Mouse (Mus musculus): ENCODE data around the gene Cst3.

The Cst3 gene

GRCm38 (mm10) chr2:148875335-148875811, at the start of gene Cst3:
TSS of gene Cst3 (minus strand) at chr2:148875692.
- POLR2A ChIA-PET: interaction anchor here (0.5 to 3.2 kb wide), 64 partner anchors 8 to 1863 kb away, joined by 3 to 37 read pairs (median 6); partner anchors contain the start of genes Gzf1 (in 3 of the 4), Napb (in 3 of the 4), Nxt1 (in 3 of the 4) and 9230104L09Rik (in 1 of the 4)

GRCm38 (mm10) chr2:148902286-148902685, 26.8 kb upstream of the Cst3 start:
- POLR2A ChIA-PET: interaction anchor here in 3 of 4 experiments (0.7 to 4.0 kb wide), 11 partner anchors 27 to 211 kb away, joined by 3 to 35 read pairs (median 4); partner anchors contain the start of gene Cst3 (in 2 of the 3)
- CTCF ChIA-PET: interaction anchor here (0.5 to 4.6 kb wide), 63 partner anchors 9 to 672 kb away, joined by 3 to 136 read pairs (median 4); partner anchors contain the start of genes Cst3 (in 4 of the 4), Cstl1 (in 3 of the 4), 9230104L09Rik (in 1 of the 4) and Cst9 (in 1 of the 4)

More at GRCm38 (mm10) chr2:148875335-148875811, at the start of gene Cst3:
- CTCF ChIA-PET: interaction anchor here (0.5 to 4.3 kb wide), 16 partner anchors 8 to 764 kb away, joined by 3 to 22 read pairs (median 4); no protein-coding TSS in a partner anchor

DNA sequence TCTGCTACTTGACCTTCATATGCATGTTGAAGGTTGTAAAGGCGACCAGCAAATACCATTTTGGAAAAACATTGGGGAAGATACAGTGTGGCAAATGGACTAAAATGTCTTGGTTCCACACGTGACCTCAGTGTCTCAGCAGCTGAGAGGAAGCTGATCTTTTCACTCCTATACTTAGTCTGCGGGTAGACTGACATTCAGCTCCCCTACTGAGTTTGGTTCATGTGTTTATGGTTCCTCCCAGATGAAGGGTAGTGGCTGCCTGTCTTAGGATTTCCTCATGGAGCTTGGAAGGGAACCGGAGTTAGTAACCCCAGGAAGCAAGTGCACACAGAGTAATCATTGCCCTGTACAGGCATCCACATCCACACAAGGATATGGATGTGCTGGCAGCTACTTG, 24.8 kb upstream of the Cst3 start:
- ChIA-PET CTCF (interaction anchor here (0.6 to 4.6 kb wide), 12 partner anchors 10 to 149 kb away, joined by 3 to 136 read pairs (median 8); partner anchors contain the start of genes Cst3 (in 3 of the 4) and Cstl1 (in 1 of the 4)), POLR2A (interaction anchor here in 3 of 4 experiments (1.0 to 4.0 kb wide), 7 partner anchors 21 to 220 kb away, joined by 3 to 35 read pairs (median 5); partner anchors contain the start of genes Cst3 (in 3 of the 3) and Gzf1 (in 1 of the 3))

GRCm38 (mm10) chr2:148896219-148896618, 20.7 kb upstream of the Cst3 start:
- CTCF ChIA-PET: no interaction called here
- POLR2A ChIA-PET: interaction anchor here in 1 of 4 experiments (0.7 kb wide), 1 partner anchor 21 kb away, joined by 5 read pairs; the partner anchor contains the start of gene Cst3

DNA sequence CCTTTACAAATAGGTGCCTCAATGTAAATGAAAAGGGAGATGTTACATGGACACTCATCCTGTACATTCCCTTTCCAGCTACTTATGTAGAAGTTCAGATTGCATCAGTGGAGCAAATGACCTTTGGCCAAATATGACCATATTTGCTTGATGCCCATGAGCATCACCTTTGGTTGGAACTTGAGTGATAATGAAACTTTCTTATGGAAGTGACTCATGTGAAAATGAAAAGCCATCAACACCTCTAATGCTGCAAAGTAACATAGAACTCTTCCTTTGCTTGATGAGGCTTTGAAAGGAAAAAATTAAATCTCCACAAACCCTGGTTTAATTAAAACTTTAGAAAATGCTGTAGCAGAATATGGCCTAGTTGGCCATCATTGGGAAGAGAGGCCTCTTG, 17.6 kb upstream of the Cst3 start:
- ChIA-PET CTCF (no interaction called here), POLR2A (interaction anchor here in 1 of 4 experiments (1.4 kb wide), 1 partner anchor 18 kb away, joined by 8 read pairs; the partner anchor contains the start of gene Cst3)

DNA sequence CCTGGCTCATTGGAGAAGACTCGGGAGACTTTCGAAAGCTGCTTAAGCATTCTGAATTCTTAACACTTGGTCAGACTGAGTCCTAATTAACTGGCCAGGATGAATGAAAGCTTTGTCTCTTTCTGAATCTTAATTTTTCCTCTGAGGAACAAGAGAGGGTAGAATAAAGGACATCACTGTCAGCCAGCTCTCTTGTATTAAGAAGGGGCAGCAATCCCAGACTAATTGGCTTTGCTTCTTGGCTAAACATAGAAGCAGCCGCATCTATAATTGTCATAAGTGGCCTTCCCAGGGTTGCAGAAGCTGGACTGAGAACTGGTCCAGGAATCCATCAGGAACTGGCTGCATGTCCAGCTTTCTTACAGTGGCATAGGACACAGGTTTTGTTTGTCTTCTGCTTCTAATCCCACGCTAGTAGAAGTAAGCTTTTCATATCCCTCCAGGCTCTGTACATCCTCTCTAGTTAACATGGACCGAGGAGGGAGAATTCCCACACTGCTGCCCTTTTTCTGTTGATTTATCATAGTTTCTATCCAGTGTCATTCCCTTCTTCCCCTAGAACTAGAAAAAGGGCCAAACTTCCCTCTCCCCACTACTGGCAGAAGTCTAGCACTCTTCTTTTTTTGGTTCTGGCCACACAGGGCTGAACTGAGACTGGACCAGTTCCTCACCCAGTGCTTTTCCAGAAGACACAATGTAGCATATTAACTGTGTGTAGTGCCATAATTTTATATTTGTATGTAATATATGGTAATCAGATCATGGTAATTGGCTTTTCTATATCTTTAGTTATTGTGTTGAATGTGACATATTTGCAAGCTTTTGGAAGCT, 14.7 kb upstream of the Cst3 start:
- CTCF ChIA-PET: interaction anchor here in 3 of 4 experiments (1.0 to 2.5 kb wide), 3 partner anchors 10 to 12 kb away, joined by 3 to 5 read pairs (median 3); no protein-coding TSS in a partner anchor
- POLR2A ChIA-PET: interaction anchor here in 2 of 4 experiments (0.8 to 3.3 kb wide), 2 partner anchors 15 kb away, joined by 3 to 10 read pairs; partner anchors contain the start of gene Cst3 (in 2 of the 2)

GRCm38 (mm10) chr2:148889331-148890010, 14.0 kb upstream of the Cst3 start:
- POLR2A ChIA-PET: interaction anchor here in 2 of 4 experiments (0.8 to 3.3 kb wide), 3 partner anchors 10 to 14 kb away, joined by 3 to 10 read pairs (median 7); partner anchors contain the start of gene Cst3 (in 2 of the 2)
- CTCF ChIA-PET: interaction anchor here in 2 of 4 experiments (1.0 kb wide), 2 partner anchors 11 to 13 kb away, joined by 3 read pairs; no protein-coding TSS in a partner anchor

- POLR2A ChIA-PET: interaction anchor here in 1 of 4 experiments (1.5 to 3.3 kb wide), 2 partner anchors 10 to 14 kb away, joined by 7 to 10 read pairs; partner anchors contain the start of gene Cst3
- CTCF ChIA-PET: no interaction called here
Measured at GRCm38 (mm10) chr2:148888872-148889271, 13.4 kb upstream of the Cst3 start.

- ChIA-PET POLR2A (interaction anchor here in 3 of 4 experiments (0.6 to 4.6 kb wide), 8 partner anchors 10 to 59 kb away, joined by 3 to 26 read pairs (median 6); partner anchors contain the start of gene Cst3 (in 3 of the 3)), CTCF (interaction anchor here in 1 of 4 experiments (1.0 kb wide), 1 partner anchor 33 kb away, joined by 3 read pairs; no protein-coding TSS in a partner anchor)
Measured at GRCm38 (mm10) chr2:148884738-148885137, 9.2 kb upstream of the Cst3 start.

DNA sequence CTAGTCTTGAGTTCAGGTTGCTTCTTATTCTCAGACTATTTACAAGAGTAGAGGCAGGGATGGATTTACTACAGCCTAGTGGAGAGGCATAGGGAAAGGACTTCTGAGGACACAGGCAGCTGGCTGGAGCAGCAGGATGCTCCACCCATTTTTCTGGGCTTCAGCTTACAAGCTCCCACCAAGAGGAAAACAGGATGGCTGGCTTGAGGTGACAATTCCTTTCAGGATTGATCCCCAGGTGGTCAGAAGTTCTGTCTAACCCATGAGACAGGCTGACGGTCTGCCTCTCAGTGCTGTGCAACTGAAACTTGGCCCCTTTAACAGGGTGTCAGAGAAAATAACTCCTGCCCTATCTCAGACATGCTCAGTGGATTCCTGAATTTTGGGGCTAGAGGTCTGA, 3.7 kb upstream of the Cst3 start:
- ChIA-PET CTCF (interaction anchor here in 3 of 4 experiments (0.7 to 1.4 kb wide), 6 partner anchors 21 to 29 kb away, joined by 3 to 6 read pairs (median 3); no protein-coding TSS in a partner anchor), POLR2A (interaction anchor here in 2 of 4 experiments (0.6 to 2.2 kb wide), 7 partner anchors 9 to 200 kb away, joined by 3 to 12 read pairs (median 3); no protein-coding TSS in a partner anchor)

DNA sequence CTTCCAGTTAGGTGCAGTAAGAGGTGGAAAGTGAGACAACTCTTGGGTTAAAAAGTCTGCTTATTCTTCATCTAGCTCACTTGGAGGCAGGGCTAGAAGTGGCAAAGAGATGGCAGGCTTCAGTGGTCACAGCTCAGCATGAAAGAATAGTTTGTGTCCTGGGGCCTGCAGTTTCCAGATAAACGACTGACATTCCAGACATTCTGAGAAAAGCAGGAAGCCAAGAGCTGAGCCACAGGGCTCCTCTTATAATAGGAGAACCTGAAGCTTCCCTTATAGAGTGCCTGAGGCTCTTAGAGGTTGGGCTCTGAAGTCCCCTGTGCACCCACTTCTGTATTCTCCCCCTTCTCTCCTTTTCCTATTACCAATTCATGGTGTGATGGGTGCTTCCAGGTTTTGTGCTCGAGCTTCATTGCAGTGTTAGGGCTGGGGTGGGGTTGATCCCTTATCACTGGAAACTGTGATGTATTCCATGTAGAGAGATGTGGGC, 3.2 kb upstream of the Cst3 start:
- ChIA-PET POLR2A (interaction anchor here in 2 of 4 experiments (0.5 to 2.2 kb wide), 9 partner anchors 9 to 200 kb away, joined by 3 to 12 read pairs (median 3); no protein-coding TSS in a partner anchor), CTCF (interaction anchor here (0.7 to 1.4 kb wide), 4 partner anchors 22 to 26 kb away, joined by 3 to 6 read pairs (median 4); no protein-coding TSS in a partner anchor)

DNA sequence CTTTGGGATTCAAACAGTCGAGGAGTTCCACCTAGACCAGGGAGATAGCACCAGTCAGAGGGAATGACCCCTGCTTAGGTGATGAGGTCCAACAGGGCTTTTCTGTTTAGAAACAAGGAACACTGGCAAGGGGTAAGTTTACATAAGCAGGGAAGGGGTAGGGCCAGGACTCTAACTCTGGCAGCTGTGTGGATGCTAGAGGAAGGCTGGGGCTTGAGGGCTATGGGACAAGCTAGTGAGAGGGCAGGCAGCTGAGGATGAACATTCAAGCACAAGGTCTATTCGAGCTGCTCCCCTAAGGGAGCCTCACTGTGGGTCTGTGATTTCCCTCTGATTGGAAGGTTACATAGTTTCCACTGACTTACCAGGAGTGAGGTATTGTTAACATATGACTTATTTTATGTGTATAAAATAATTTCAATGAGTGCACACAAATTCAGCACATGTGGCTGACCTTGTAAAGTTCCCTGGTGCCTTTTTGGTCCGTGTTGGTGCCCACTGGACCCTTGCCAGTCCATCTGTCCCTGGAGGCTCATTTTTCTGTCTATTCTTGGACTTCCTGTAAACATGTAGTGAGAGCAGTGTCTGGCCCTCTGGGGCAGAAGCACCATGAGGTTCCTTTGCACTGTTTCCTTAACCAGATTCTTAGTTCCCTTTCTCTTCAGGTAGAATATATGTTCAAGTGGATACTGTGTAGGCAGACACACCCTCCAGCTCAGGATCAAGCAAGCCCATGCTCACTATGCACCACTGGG, 1.7 kb upstream of the Cst3 start:
- CTCF ChIA-PET: interaction anchor here in 1 of 4 experiments (1.1 kb wide), 1 partner anchor 25 kb away, joined by 4 read pairs; no protein-coding TSS in a partner anchor

GRCm38 (mm10) chr2:148874617-148875334, 716 bp downstream of the Cst3 start:
- ChIA-PET POLR2A (interaction anchor here (0.5 to 3.2 kb wide), 64 partner anchors 8 to 1862 kb away, joined by 3 to 37 read pairs (median 6); partner anchors contain the start of genes Gzf1 (in 3 of the 4), Napb (in 3 of the 4), Nxt1 (in 3 of the 4) and 9230104L09Rik (in 2 of the 4)), CTCF (interaction anchor here (0.5 to 4.3 kb wide), 14 partner anchors 9 to 168 kb away, joined by 3 to 22 read pairs (median 4); no protein-coding TSS in a partner anchor)

More for the DNA sequence above, 1.7 kb upstream of the Cst3 start:
- POLR2A ChIA-PET: no interaction called here

- CTCF ChIA-PET: interaction anchor here (0.7 to 4.3 kb wide), 10 partner anchors 22 to 168 kb away, joined by 3 to 22 read pairs (median 8); no protein-coding TSS in a partner anchor
- POLR2A ChIA-PET: interaction anchor here (0.5 to 3.2 kb wide), 52 partner anchors 9 to 1862 kb away, joined by 3 to 37 read pairs (median 6); partner anchors contain the start of genes Gzf1 (in 3 of the 4), Napb (in 3 of the 4), 9230104L09Rik (in 2 of the 4) and Acss1 (in 1 of the 4)
Measured at GRCm38 (mm10) chr2:148874224-148874616, 1.3 kb downstream of the Cst3 start.

GRCm38 (mm10) chr2:148872860-148873259, 2.6 kb downstream of the Cst3 start:
- ChIA-PET CTCF (interaction anchor here in 3 of 4 experiments (1.0 to 4.3 kb wide), 4 partner anchors 21 to 29 kb away, joined by 3 to 22 read pairs (median 14); no protein-coding TSS in a partner anchor), POLR2A (interaction anchor here in 2 of 4 experiments (1.0 to 3.2 kb wide), 7 partner anchors 8 to 1860 kb away, joined by 3 to 19 read pairs (median 3); partner anchors contain the start of genes 9230104L09Rik (in 1 of the 2) and Xrn2 (in 1 of the 2))
